Mouse (Mus musculus): ENCODE measurements around the gene Csnk1g1. TPM values are rescaled to one million over a fixed set of nuclear protein-coding genes. Genes with fewer than 3 reads are reported as not detected.

Csnk1g1 gene
- polyA plus RNA-seq, 1 experiment = 6.7 TPM

GRCm38 (mm10) chr9:65951082-65951587, 42.4 kb downstream of the Csnk1g1 start:
- Histone ChIP-seq H3K4me3 (ENCODE audit: insufficient read depth, low read depth, low read length) (no peak overlapping the region), H3K27ac (replicated peaks; ENCODE audit: low read depth, low read length) (no peak overlapping the region), H3K4me1 (ENCODE audit: control insufficient read depth, insufficient read depth, insufficient read length, low read length) (no peaks in the 10 kb centered on the region)

- Histone ChIP-seq H3K4me3 (ENCODE audit: insufficient read depth, low read depth, low read length) (no peak overlapping the region), H3K4me1 (ENCODE audit: control insufficient read depth, insufficient read depth, insufficient read length, low read length) (no peaks in the 10 kb centered on the region), H3K27ac (replicated peaks; ENCODE audit: low read depth, low read length) (no peak overlapping the region)
These were observed 61.3 kb downstream of the Csnk1g1 start for GRCm38 (mm10) chr9:65970009-65970408.

GRCm38 (mm10) chr9:65973206-65973605, 64.5 kb downstream of the Csnk1g1 start:
- Histone ChIP-seq H3K27ac (replicated peaks; ENCODE audit: low read depth, low read length) (no peak overlapping the region), H3K4me1 (ENCODE audit: control insufficient read depth, insufficient read depth, insufficient read length, low read length) (peaks cover 2% of the 10 kb centered on the region; the same call in 1 of the 2 replicates), H3K4me3 (ENCODE audit: insufficient read depth, low read depth, low read length) (no peak overlapping the region)

- Histone ChIP-seq H3K4me3 (ENCODE audit: insufficient read depth, low read depth, low read length) (no peak overlapping the region), H3K4me1 (ENCODE audit: control insufficient read depth, insufficient read depth, insufficient read length, low read length) (peaks cover 2% of the 10 kb centered on the region; the same call in 1 of the 2 replicates), H3K27ac (replicated peaks; ENCODE audit: low read depth, low read length) (no peak overlapping the region)
These were observed 67.2 kb downstream of the Csnk1g1 start for GRCm38 (mm10) chr9:65975886-65976285.

- no peak overlapping the region for H3K4me3 ChIP-seq (ENCODE audit: insufficient read depth, low read depth, low read length)
These were observed 74.1 kb downstream of the Csnk1g1 start for GRCm38 (mm10) chr9:65982841-65983240.

GRCm38 (mm10) chr9:65987021-65987420, 78.3 kb downstream of the Csnk1g1 start:
- H3K4me3 ChIP-seq (ENCODE audit: insufficient read depth, low read depth, low read length) = no peak overlapping the region
- no peak overlapping the region for H3K27ac ChIP-seq (replicated peaks; ENCODE audit: low read depth, low read length)
- H3K4me1 ChIP-seq (ENCODE audit: control insufficient read depth, insufficient read depth, insufficient read length, low read length) = no peaks in the 10 kb centered on the region

More at GRCm38 (mm10) chr9:65982841-65983240, 74.1 kb downstream of the Csnk1g1 start:
- Histone ChIP-seq H3K4me1 (ENCODE audit: control insufficient read depth, insufficient read depth, insufficient read length, low read length) (no peaks in the 10 kb centered on the region), H3K27ac (replicated peaks; ENCODE audit: low read depth, low read length) (no peak overlapping the region)

- H3K4me1 ChIP-seq (ENCODE audit: control insufficient read depth, insufficient read depth, insufficient read length, low read length) = peaks cover 2% of the 10 kb centered on the region; the same call in 1 of the 2 replicates
- H3K27ac ChIP-seq (replicated peaks; ENCODE audit: low read depth, low read length) = no peak overlapping the region
- no peak overlapping the region for H3K4me3 ChIP-seq (ENCODE audit: insufficient read depth, low read depth, low read length)
These were observed 87.1 kb downstream of the Csnk1g1 start for GRCm38 (mm10) chr9:65995603-65996376.

GRCm38 (mm10) chr9:65998965-65999364, 90.2 kb downstream of the Csnk1g1 start:
- Histone ChIP-seq H3K4me1 (ENCODE audit: control insufficient read depth, insufficient read depth, insufficient read length, low read length) (peaks cover 2% of the 10 kb centered on the region; the same call in 1 of the 2 replicates), H3K27ac (replicated peaks; ENCODE audit: low read depth, low read length) (no peak overlapping the region), H3K4me3 (ENCODE audit: insufficient read depth, low read depth, low read length) (no peak overlapping the region)

GRCm38 (mm10) chr9:66004380-66004779, 95.7 kb downstream of the Csnk1g1 start:
- Histone ChIP-seq H3K27ac (replicated peaks; ENCODE audit: low read depth, low read length) (no peak overlapping the region), H3K4me1 (ENCODE audit: control insufficient read depth, insufficient read depth, insufficient read length, low read length) (no peaks in the 10 kb centered on the region; the same call in 1 of the 2 replicates), H3K4me3 (ENCODE audit: insufficient read depth, low read depth, low read length) (no peak overlapping the region)

GRCm38 (mm10) chr9:66007603-66008202, 99.0 kb downstream of the Csnk1g1 start:
- no peaks in the 10 kb centered on the region for H3K4me1 ChIP-seq (ENCODE audit: control insufficient read depth, insufficient read depth, insufficient read length, low read length)
- no peak overlapping the region for H3K4me3 ChIP-seq (ENCODE audit: insufficient read depth, low read depth, low read length)
- no peak overlapping the region for H3K27ac ChIP-seq (replicated peaks; ENCODE audit: low read depth, low read length)

GRCm38 (mm10) chr9:66020601-66021000, 111.9 kb downstream of the Csnk1g1 start:
- no peak overlapping the region for H3K4me3 ChIP-seq (ENCODE audit: insufficient read depth, low read depth, low read length)
- H3K4me1 ChIP-seq (ENCODE audit: control insufficient read depth, insufficient read depth, insufficient read length, low read length) = no peaks in the 10 kb centered on the region
- H3K27ac ChIP-seq (replicated peaks; ENCODE audit: low read depth, low read length) = no peak overlapping the region

- Histone ChIP-seq H3K4me1 (ENCODE audit: control insufficient read depth, insufficient read depth, insufficient read length, low read length) (no peaks in the 10 kb centered on the region), H3K4me3 (ENCODE audit: insufficient read depth, low read depth, low read length) (no peak overlapping the region), H3K27ac (replicated peaks; ENCODE audit: low read depth, low read length) (no peak overlapping the region)
These were observed 129.4 kb downstream of the Csnk1g1 start for GRCm38 (mm10) chr9:66038082-66038481.

- H3K27ac ChIP-seq (replicated peaks; ENCODE audit: low read depth, low read length) = no peak overlapping the region
- no peaks in the 10 kb centered on the region for H3K4me1 ChIP-seq (ENCODE audit: control insufficient read depth, insufficient read depth, insufficient read length, low read length)
- no peak overlapping the region for H3K4me3 ChIP-seq (ENCODE audit: insufficient read depth, low read depth, low read length)
These were observed 129.9 kb downstream of the Csnk1g1 start for GRCm38 (mm10) chr9:66038581-66038980.

GRCm38 (mm10) chr9:66039290-66039689, 130.6 kb downstream of the Csnk1g1 start:
- Histone ChIP-seq H3K4me1 (ENCODE audit: control insufficient read depth, insufficient read depth, insufficient read length, low read length) (no peaks in the 10 kb centered on the region), H3K27ac (replicated peaks; ENCODE audit: low read depth, low read length) (no peak overlapping the region), H3K4me3 (ENCODE audit: insufficient read depth, low read depth, low read length) (no peak overlapping the region)

- Histone ChIP-seq H3K4me1 (ENCODE audit: control insufficient read depth, insufficient read depth, insufficient read length, low read length) (no peaks in the 10 kb centered on the region), H3K4me3 (ENCODE audit: insufficient read depth, low read depth, low read length) (no peak overlapping the region), H3K27ac (replicated peaks; ENCODE audit: low read depth, low read length) (no peak overlapping the region)
These were observed 132.1 kb downstream of the Csnk1g1 start for GRCm38 (mm10) chr9:66040801-66041200.

Data from brown adipose tissue, adult 24 weeks (tissue).